Mouse (Mus musculus): Measurements from ENCODE around the gene Alkbh4. TPM values are rescaled to one million over a fixed set of nuclear protein-coding genes. Genes with fewer than 3 reads are reported as not detected.

The Alkbh4 gene
- 7.4 and 8.4 TPM in 2 replicates for polyA plus RNA-seq (2012; rRNA removed)

DNA sequence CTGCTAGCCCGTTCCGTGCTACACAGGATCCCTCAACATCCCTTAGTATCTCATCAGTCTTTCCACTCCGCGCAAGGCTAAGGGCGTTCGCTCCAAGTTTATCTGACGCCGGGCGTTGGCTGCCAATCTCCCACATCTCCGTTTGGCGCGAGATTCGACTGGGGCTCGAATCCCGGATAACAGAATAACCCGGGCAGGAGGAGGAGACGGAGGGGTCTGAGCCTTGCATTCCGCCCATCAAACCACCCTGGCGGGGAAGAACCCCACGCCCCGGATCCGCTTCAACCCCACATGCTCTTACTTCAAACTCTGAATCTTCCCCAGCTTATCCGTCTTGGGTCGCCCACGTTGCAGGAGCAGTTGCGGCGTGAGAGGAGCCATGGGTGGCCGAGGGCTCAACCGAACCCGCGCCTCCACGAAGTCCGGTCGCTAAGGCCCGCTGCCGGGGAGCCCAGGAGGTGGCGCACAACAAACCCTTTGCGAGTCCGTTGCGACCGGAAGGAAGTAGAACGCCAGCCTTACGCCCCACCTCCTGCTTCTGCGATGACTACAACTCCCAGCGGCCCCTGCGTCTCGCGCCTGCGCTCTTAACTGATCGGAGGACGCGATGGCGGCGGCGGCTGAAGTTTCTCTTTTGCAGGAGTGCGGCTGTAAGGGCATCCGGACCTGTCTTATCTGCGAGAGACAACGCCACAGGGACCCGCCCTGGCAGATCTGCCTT is at the start of gene Alkbh4, which contains the start of gene Lrwd1:
Alkbh4 (plus strand) TSS at position 576 of the 721 bp plus-strand sequence.
Lrwd1 (minus strand) TSS at position 504 of the 721 bp plus-strand sequence.

GRCm38 (mm10) chr5:136115891-136116783 is 19.8 kb upstream of the Alkbh4 start, which contains the start of gene Polr2j:
Gene Polr2j (plus strand): TSS chr5:136116631.

DNA sequence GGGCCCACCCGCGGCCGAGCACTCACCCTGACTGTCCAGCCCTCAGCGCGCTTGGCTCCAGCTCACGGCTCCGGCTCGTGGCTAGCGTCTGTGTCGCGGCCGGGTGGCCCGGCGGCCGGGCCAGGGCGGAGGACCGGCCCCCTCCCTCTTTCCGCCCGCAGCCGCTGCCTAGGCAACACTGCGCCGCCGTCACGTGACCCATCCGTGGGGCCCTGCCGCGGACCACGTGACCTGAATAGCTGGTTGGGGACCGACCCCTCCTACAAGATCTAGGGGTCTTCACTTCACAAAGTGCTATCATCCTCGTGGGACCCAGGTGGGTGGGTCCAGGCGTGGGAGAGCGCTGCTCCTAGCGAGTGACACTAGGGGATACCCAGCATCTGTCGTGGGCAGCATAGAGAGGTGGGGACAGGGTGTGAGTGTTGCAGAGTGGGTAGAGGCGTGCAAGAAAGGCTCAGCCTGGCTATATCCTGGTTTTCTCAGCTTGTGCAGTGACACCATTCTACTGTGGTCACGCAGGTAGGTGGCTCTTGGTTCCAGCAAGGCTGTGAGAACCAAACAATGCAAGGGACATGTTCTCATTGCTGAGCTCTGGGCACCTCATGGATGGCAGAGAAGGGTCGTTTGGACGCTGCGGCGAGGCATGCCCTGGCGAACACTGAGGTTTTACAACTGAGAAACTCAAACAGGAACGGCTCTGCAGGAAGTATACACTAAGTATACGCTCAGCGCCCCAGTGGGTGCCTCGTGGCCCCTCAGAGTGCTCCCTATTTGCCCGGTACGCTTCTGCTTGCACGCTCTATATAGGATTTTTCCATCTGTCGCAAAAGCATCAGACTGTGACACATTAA is 34.8 kb downstream of the Alkbh4 start, which contains the start of gene Orai2:
Orai2 (minus strand) TSS at position 202 of the 851 bp plus-strand sequence.

Other genes starting within 250 kb of the Alkbh4 start
- gene Hspb1, start 248.2 kb upstream of the Alkbh4 start, polyA plus RNA-seq (2012; rRNA removed), result 1.3 and 4.2 TPM in 2 replicates
- 22.8 and 28.2 TPM in 2 replicates for gene Ywhag, start 201.5 kb upstream of the Alkbh4 start, polyA plus RNA-seq (2012; rRNA removed)
- gene Ssc4d, start 161.6 kb upstream of the Alkbh4 start, polyA plus RNA-seq (2012; rRNA removed), result 1.8 and 2.7 TPM in 2 replicates
- not detected in 2 replicates for gene Zp3, start 156.0 kb upstream of the Alkbh4 start, polyA plus RNA-seq (2012; rRNA removed)
- 3.1 and 3.7 TPM in 2 replicates for gene Dtx2, start 141.3 kb upstream of the Alkbh4 start, polyA plus RNA-seq (2012; rRNA removed)
- 1.6 and 1.8 TPM in 2 replicates for gene Upk3b, start 97.7 kb upstream of the Alkbh4 start, polyA plus RNA-seq (2012; rRNA removed)
- 0.85 TPM in 1 of 2 replicates, not detected in the other for gene Upk3bl, start 81.7 kb upstream of the Alkbh4 start, polyA plus RNA-seq (2012; rRNA removed)
- 1.3 and 1.6 TPM in 2 replicates for gene Rasa4, start 52.2 kb upstream of the Alkbh4 start, polyA plus RNA-seq (2012; rRNA removed)
- gene Polr2j, start 19.5 kb upstream of the Alkbh4 start, polyA plus RNA-seq (2012; rRNA removed), result 89.2 and 101 TPM in 2 replicates
- gene Lrwd1, start 72 bp upstream of the Alkbh4 start, polyA plus RNA-seq (2012; rRNA removed), result 40.2 and 45.9 TPM in 2 replicates
- 2.9 and 3.8 TPM in 2 replicates for gene Orai2, start 34.6 kb downstream of the Alkbh4 start, polyA plus RNA-seq (2012; rRNA removed)
- gene Prkrip1, start 62.8 kb downstream of the Alkbh4 start, polyA plus RNA-seq (2012; rRNA removed), result 16.1 and 17.9 TPM in 2 replicates
- 1.8 and 1.9 TPM in 2 replicates for gene Sh2b2, start 110.4 kb downstream of the Alkbh4 start, polyA plus RNA-seq (2012; rRNA removed)

Measured in liver, embryonic 14 days (tissue).